Mouse (Mus musculus): ENCODE data around the gene Auts2. TPM values are rescaled to one million over a fixed set of nuclear protein-coding genes. Genes with fewer than 3 reads are reported as not detected.

Gene Auts2
- polyA plus RNA-seq, 1 experiment from 2014 or later, result 34.0 TPM

GRCm38 (mm10) chr5:132131948-132132347, 411.2 kb downstream of the Auts2 start:
- Histone ChIP-seq H3K27ac (no peak overlapping the region), H3K4me2 (no peak overlapping the region), H3K9ac (no peak overlapping the region), H3K4me3 (no peak overlapping the region), H3K36me3 (no peaks in the 10 kb centered on the region), H3K9me3 (no peaks in the 10 kb centered on the region), H3K4me1 (peaks cover 7% of the 10 kb centered on the region; the same call in 1 of the 2 replicates), H3K27me3 (no peaks in the 10 kb centered on the region)
- ATAC-seq (ENCODE audit: insufficient number of reproducible peaks, low FRiP score, low TSS enrichment, low read depth), result no peak
- 92% methylated on average over 3 of the region's 3 CpGs for WGBS

- no peak for ATAC-seq (ENCODE audit: insufficient number of reproducible peaks, low FRiP score, low TSS enrichment, low read depth)
- Histone ChIP-seq H3K27me3 (no peaks in the 10 kb centered on the region), H3K27ac (no peak overlapping the region)
Observed at GRCm38 (mm10) chr5:132130577-132130976, 412.6 kb downstream of the Auts2 start.

GRCm38 (mm10) chr5:132126626-132127025, 416.5 kb downstream of the Auts2 start:
- Histone ChIP-seq H3K9ac (no peak overlapping the region), H3K4me3 (no peak overlapping the region), H3K4me1 (no peaks in the 10 kb centered on the region), H3K27ac (no peak overlapping the region), H3K9me3 (no peaks in the 10 kb centered on the region), H3K27me3 (no peaks in the 10 kb centered on the region), H3K36me3 (no peaks in the 10 kb centered on the region), H3K4me2 (no peak overlapping the region)
- WGBS, result 83% methylated on average over 12 of the region's 12 CpGs
- ATAC-seq (ENCODE audit: insufficient number of reproducible peaks, low FRiP score, low TSS enrichment, low read depth), result no peak

More at GRCm38 (mm10) chr5:132130577-132130976, 412.6 kb downstream of the Auts2 start:
- H3K4me2 ChIP-seq, result no peak overlapping the region
- H3K9me3 ChIP-seq, result no peaks in the 10 kb centered on the region
- no peaks in the 10 kb centered on the region for H3K36me3 ChIP-seq
- WGBS, result 46% methylated on average over 4 of the region's 4 CpGs
- H3K4me3 ChIP-seq, result no peak overlapping the region
- no peaks in the 10 kb centered on the region for H3K4me1 ChIP-seq
- no peak overlapping the region for H3K9ac ChIP-seq

GRCm38 (mm10) chr5:132115631-132116030, 427.5 kb downstream of the Auts2 start:
- no peaks in the 10 kb centered on the region for H3K27me3 ChIP-seq
- no peak overlapping the region for H3K27ac ChIP-seq
- H3K9me3 ChIP-seq, result no peaks in the 10 kb centered on the region
- WGBS, result 61% methylated on average over 3 of the region's 3 CpGs
- H3K36me3 ChIP-seq, result no peaks in the 10 kb centered on the region
- no peak overlapping the region for H3K4me3 ChIP-seq
- no peak for ATAC-seq (ENCODE audit: insufficient number of reproducible peaks, low FRiP score, low TSS enrichment, low read depth)
- H3K4me1 ChIP-seq, result peaks cover 9% of the 10 kb centered on the region; the same call in 1 of the 2 replicates
- no peak overlapping the region for H3K9ac ChIP-seq
- H3K4me2 ChIP-seq, result no peak overlapping the region

GRCm38 (mm10) chr5:132114561-132115301, 428.4 kb downstream of the Auts2 start:
- no peak overlapping the region for H3K4me2 ChIP-seq
- no peak for ATAC-seq (ENCODE audit: insufficient number of reproducible peaks, low FRiP score, low TSS enrichment, low read depth)
- H3K4me1 ChIP-seq, result peaks cover 9% of the 10 kb centered on the region; the same call in 1 of the 2 replicates
- no peaks in the 10 kb centered on the region for H3K9me3 ChIP-seq
- H3K4me3 ChIP-seq, result no peak overlapping the region
- no peak overlapping the region for H3K27ac ChIP-seq
- H3K27me3 ChIP-seq, result no peaks in the 10 kb centered on the region
- H3K9ac ChIP-seq, result no peak overlapping the region
- WGBS, result 71% methylated on average over 8 of the region's 8 CpGs
- H3K36me3 ChIP-seq, result no peaks in the 10 kb centered on the region

- Histone ChIP-seq H3K4me1 (peaks cover 9% of the 10 kb centered on the region; the same call in 1 of the 2 replicates), H3K4me2 (no peak overlapping the region), H3K27me3 (no peaks in the 10 kb centered on the region), H3K9ac (no peak overlapping the region), H3K36me3 (no peaks in the 10 kb centered on the region), H3K9me3 (no peaks in the 10 kb centered on the region), H3K27ac (no peak overlapping the region), H3K4me3 (no peak overlapping the region)
- WGBS, result 27% methylated on average over 7 of the region's 7 CpGs
- no peak for ATAC-seq (ENCODE audit: insufficient number of reproducible peaks, low FRiP score, low TSS enrichment, low read depth)
Observed at GRCm38 (mm10) chr5:132113480-132113879, 429.7 kb downstream of the Auts2 start.

- WGBS, result 94% methylated on average over 7 of the region's 7 CpGs
- Histone ChIP-seq H3K27me3 (no peaks in the 10 kb centered on the region), H3K9me3 (no peaks in the 10 kb centered on the region), H3K9ac (no peak overlapping the region), H3K27ac (no peak overlapping the region), H3K4me1 (peaks cover 9% of the 10 kb centered on the region; the same call in 1 of the 2 replicates), H3K4me2 (no peak overlapping the region), H3K36me3 (no peaks in the 10 kb centered on the region), H3K4me3 (no peak overlapping the region)
- no peak for ATAC-seq (ENCODE audit: insufficient number of reproducible peaks, low FRiP score, low TSS enrichment, low read depth)
Observed at GRCm38 (mm10) chr5:132112666-132113065, 430.5 kb downstream of the Auts2 start.

- peaks cover 6% of the 10 kb centered on the region; the same call in 1 of the 2 replicates for H3K4me1 ChIP-seq
- H3K9me3 ChIP-seq, result no peaks in the 10 kb centered on the region
- H3K27ac ChIP-seq, result no peak overlapping the region
- H3K27me3 ChIP-seq, result no peaks in the 10 kb centered on the region
- no peak for ATAC-seq (ENCODE audit: insufficient number of reproducible peaks, low FRiP score, low TSS enrichment, low read depth)
- no peaks in the 10 kb centered on the region for H3K36me3 ChIP-seq
- H3K4me3 ChIP-seq, result no peak overlapping the region
- WGBS, result 86% methylated on average over 4 of the region's 4 CpGs
- no peak overlapping the region for H3K9ac ChIP-seq
- no peak overlapping the region for H3K4me2 ChIP-seq
Observed at GRCm38 (mm10) chr5:132102426-132102825, 440.7 kb downstream of the Auts2 start.

- peaks cover 3% of the 10 kb centered on the region; the same call in 1 of the 2 replicates for H3K4me1 ChIP-seq
- H3K9me3 ChIP-seq, result no peaks in the 10 kb centered on the region
- no peak overlapping the region for H3K4me2 ChIP-seq
- H3K27ac ChIP-seq, result no peak overlapping the region
- no peak for ATAC-seq (ENCODE audit: insufficient number of reproducible peaks, low FRiP score, low TSS enrichment, low read depth)
- H3K36me3 ChIP-seq, result no peaks in the 10 kb centered on the region
- no peak overlapping the region for H3K4me3 ChIP-seq
- WGBS, result 43% methylated on average over 3 of the region's 3 CpGs
- H3K9ac ChIP-seq, result no peak overlapping the region
- no peaks in the 10 kb centered on the region for H3K27me3 ChIP-seq
Observed at GRCm38 (mm10) chr5:132098461-132098860, 444.7 kb downstream of the Auts2 start.

- peaks cover 3% of the 10 kb centered on the region for H3K4me1 ChIP-seq
- H3K4me3 ChIP-seq, result no peak overlapping the region
- no peak overlapping the region for H3K9ac ChIP-seq
- no peaks in the 10 kb centered on the region for H3K9me3 ChIP-seq
- WGBS, result 85% methylated on average over 6 of the region's 6 CpGs
- no peaks in the 10 kb centered on the region for H3K27me3 ChIP-seq
- no peak overlapping the region for H3K27ac ChIP-seq
- H3K4me2 ChIP-seq, result no peak overlapping the region
- no peaks in the 10 kb centered on the region for H3K36me3 ChIP-seq
- no peak for ATAC-seq (ENCODE audit: insufficient number of reproducible peaks, low FRiP score, low TSS enrichment, low read depth)
Observed at GRCm38 (mm10) chr5:132092721-132093120, 450.4 kb downstream of the Auts2 start.

GRCm38 (mm10) chr5:132089496-132090250, 453.5 kb downstream of the Auts2 start:
- Histone ChIP-seq H3K9me3 (no peaks in the 10 kb centered on the region), H3K4me1 (peaks cover 3% of the 10 kb centered on the region), H3K27me3 (no peaks in the 10 kb centered on the region), H3K36me3 (no peaks in the 10 kb centered on the region), H3K4me3 (no peak overlapping the region), H3K4me2 (no peak overlapping the region), H3K9ac (no peak overlapping the region), H3K27ac (no peak overlapping the region)
- ATAC-seq (ENCODE audit: insufficient number of reproducible peaks, low FRiP score, low TSS enrichment, low read depth), result no peak
- 71% methylated on average over 10 of the region's 10 CpGs for WGBS

GRCm38 (mm10) chr5:132088585-132088984, 454.6 kb downstream of the Auts2 start:
- ATAC-seq (ENCODE audit: insufficient number of reproducible peaks, low FRiP score, low TSS enrichment, low read depth), result no peak

More at GRCm38 (mm10) chr5:132088585-132088984, 454.6 kb downstream of the Auts2 start:
- no peaks in the 10 kb centered on the region for H3K9me3 ChIP-seq
- WGBS, result 84% methylated on average over 3 of the region's 3 CpGs
- H3K9ac ChIP-seq, result no peak overlapping the region
- H3K27me3 ChIP-seq, result no peaks in the 10 kb centered on the region
- peaks cover 3% of the 10 kb centered on the region for H3K4me1 ChIP-seq
- H3K4me3 ChIP-seq, result no peak overlapping the region
- no peak overlapping the region for H3K27ac ChIP-seq
- H3K36me3 ChIP-seq, result no peaks in the 10 kb centered on the region
- no peak overlapping the region for H3K4me2 ChIP-seq

Measured in limb, embryonic 15.5 days (tissue).